Mouse (Mus musculus): ENCODE results near the gene Irx4. TPM values are rescaled to one million over a fixed set of nuclear protein-coding genes. Genes with fewer than 3 reads are reported as not detected.

The Irx4 gene
- polyA plus RNA-seq, 1 experiment from 2014 or later, result 62.4 TPM

DNA sequence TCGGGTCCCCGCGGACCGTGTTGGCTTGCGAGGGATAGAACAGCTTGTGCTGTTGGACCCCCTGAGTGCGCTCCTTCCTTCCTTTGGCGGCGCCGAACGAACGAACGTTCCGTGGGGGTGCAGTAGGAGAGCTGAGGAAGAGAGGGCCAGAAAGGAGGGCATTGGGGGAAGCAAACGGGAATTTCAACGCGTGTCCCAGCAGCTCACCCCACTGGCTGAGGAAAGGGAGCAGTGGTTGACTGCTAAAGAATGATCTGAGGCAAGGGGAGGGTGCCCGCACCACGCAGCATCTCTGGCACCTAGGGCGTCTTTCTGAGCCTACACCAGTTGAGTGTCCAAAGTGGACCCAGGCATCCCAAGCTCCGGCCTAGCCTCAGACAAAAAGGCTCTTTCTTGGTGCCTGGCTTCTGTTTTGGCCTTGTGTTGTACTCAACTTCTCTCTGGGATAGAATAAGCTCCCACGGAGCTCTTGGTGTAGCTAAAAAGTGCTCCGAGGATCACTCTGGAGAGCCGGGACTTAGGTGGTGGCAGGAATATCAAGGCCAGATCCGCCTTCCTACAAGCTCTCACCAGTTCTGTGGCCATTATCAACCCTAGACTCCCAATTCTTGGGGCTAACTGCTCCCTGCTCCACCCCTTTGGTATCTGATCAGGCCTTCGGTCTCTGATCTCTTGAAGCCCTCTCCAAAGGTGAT, 904 bp downstream of the Irx4 start:
- Histone ChIP-seq H3K4me2 (peak overlapping the region; percentile 77), H3K9ac (peak overlapping the region; percentile 89), H3K4me3 (peak overlapping the region; percentile 71), H3K9me3 (replicated peaks) (no peaks in the 10 kb centered on the region), H3K4me1 (replicated peaks) (peaks cover 39% of the 10 kb centered on the region), H3K36me3 (0 out of 2 replicates have a peak, but pooled peaks cover under 1% of the 10 kb centered on the region), H3K27ac (ENCODE audit: poor library complexity, severe bottlenecking) (peak overlapping the region; percentile 93), H3K27me3 (replicated peaks) (peaks cover 89% of the 10 kb centered on the region)
- 5% methylated on average over 25 of the region's 25 CpGs for WGBS
- ATAC-seq (ENCODE audit: insufficient number of reproducible peaks, low FRiP score), result no peak

DNA sequence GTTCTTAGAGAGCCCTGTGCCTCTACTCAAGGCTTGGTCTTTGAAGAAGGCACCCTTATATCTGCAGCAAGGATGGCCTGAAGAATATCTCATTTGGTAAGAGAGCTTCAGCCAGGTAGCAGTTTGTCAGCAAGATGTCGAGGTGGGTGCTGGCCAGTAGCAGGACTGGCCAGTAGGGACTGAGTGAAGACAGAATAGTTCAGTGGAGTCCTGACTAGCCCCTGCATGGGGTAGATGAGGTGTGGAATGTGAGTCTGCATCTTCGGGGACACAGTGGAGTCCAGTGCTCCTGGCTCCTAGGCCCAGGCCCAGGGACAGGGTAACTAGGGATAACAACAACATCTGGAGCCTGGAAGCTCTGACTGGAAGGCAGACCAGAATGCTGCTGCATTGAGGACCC, 1.6 kb downstream of the Irx4 start:
- peak overlapping the region; percentile 77 for H3K4me2 ChIP-seq

DNA sequence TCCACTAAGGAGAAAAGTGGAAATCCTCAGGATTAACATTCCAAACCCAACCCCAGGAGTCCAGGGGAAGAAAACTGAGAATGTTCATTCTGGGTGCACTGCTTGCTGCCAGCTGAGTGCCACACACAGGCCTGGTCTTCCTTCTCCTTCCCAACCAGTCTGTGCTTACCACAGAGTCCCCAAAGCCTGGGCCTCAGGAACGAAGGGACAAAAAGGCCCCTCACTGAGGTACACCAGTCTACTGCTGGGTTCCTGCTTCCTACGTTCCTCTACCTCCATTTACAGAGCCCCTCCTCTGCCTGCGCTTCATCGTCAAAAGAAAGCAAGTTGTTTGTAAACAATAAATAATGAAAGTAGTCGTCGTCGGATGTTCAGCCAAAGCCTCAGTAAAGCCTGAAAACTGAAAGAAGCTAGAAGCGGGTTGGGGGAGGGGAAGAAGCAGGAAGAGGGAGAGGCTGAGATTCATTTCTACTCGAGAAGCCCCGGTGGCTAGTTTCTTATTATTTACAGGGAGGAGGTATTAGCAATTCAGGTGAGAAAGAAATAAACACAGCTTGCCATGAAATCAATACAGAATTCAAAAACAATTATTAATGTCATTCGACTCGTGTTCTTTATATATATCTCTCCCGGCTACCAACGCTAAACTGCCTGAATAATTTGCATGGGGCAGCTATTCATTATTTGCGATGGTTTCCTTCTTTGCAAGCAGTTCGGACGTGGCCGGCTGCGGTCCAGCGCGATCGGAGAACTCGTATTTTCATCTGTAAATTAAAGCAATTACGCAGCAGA, 2.3 kb downstream of the Irx4 start:
- Histone ChIP-seq H3K36me3 (peaks cover 11% of the 10 kb centered on the region; the same call in 1 of the 2 replicates), H3K4me1 (replicated peaks) (peaks cover 53% of the 10 kb centered on the region), H3K4me3 (peak overlapping the region; percentile 71), H3K4me2 (peak overlapping the region; percentile 77), H3K9me3 (replicated peaks) (no peaks in the 10 kb centered on the region), H3K27me3 (replicated peaks) (peaks cover 91% of the 10 kb centered on the region), H3K27ac (ENCODE audit: poor library complexity, severe bottlenecking) (peak overlapping the region; percentile 93), H3K9ac (peak overlapping the region; percentile 89)
- no peak for ATAC-seq (ENCODE audit: insufficient number of reproducible peaks, low FRiP score)
- WGBS, result 3% methylated on average over 24 of the region's 24 CpGs

More for the DNA sequence above, 1.6 kb downstream of the Irx4 start:
- peaks cover 8% of the 10 kb centered on the region; the same call in 1 of the 2 replicates for H3K36me3 ChIP-seq
- peak overlapping the region; percentile 71 for H3K4me3 ChIP-seq
- no peak for ATAC-seq (ENCODE audit: insufficient number of reproducible peaks, low FRiP score)
- no peaks in the 10 kb centered on the region for H3K9me3 ChIP-seq (replicated peaks)
- peaks cover 46% of the 10 kb centered on the region for H3K4me1 ChIP-seq (replicated peaks)
- H3K9ac ChIP-seq, result peak overlapping the region; percentile 89
- WGBS, result 13% methylated on average over 2 of the region's 2 CpGs
- H3K27ac ChIP-seq (ENCODE audit: poor library complexity, severe bottlenecking), result peak overlapping the region; percentile 93
- H3K27me3 ChIP-seq (replicated peaks), result peaks cover 91% of the 10 kb centered on the region

DNA sequence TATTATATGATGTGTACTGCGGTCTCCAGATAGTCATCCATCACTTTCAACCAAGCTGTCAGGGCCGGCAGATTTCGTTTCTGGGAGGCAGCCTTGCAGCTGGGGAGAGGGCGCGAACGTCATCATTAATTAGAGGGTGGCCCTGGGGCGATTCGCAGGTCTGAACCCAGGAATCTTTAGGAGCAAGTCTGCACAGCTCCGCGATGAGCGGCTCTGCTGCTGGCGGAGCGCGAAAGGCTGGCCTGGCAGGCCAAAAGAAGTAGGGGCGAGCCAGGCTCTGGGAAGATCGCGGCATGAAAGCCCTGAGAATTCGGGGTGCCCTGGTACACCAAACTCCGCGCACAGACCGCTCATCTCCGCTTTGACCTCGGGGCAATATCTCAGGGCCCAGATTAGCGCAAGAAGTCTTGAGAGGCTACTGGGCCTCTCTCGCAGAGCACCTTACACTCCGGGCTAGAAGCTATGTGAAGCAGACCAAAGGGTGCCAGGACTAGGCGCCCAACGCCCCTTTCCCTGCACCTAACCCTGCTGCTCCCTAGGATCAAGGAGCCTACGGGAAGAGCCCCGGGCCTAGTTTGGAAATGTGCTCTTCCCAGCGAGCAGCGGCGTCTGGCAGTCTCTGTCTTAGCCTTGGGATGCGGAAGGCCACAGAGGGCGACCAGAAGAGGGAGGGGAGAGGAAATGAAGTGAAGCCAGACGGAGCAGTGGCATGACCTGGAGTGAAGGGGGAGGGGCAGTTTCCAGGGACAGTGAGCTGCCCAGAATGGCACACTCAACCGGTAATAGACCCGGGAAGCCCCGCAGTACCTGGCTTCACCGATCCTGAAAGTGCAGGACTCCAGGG, 3.1 kb downstream of the Irx4 start:
- no peak for ATAC-seq (ENCODE audit: insufficient number of reproducible peaks, low FRiP score)
- 1% methylated on average over 40 of the region's 40 CpGs for WGBS
- H3K27ac ChIP-seq (ENCODE audit: poor library complexity, severe bottlenecking), result peak overlapping the region; percentile 93
- H3K4me3 ChIP-seq, result peak overlapping the region; percentile 71
- H3K9ac ChIP-seq, result peak overlapping the region; percentile 89
- H3K4me2 ChIP-seq, result peak overlapping the region; percentile 77
- no peaks in the 10 kb centered on the region for H3K9me3 ChIP-seq (replicated peaks)
- H3K36me3 ChIP-seq, result peaks cover 11% of the 10 kb centered on the region; the same call in 1 of the 2 replicates
- peaks cover 53% of the 10 kb centered on the region for H3K4me1 ChIP-seq (replicated peaks)
- H3K27me3 ChIP-seq (replicated peaks), result peaks cover 91% of the 10 kb centered on the region

DNA sequence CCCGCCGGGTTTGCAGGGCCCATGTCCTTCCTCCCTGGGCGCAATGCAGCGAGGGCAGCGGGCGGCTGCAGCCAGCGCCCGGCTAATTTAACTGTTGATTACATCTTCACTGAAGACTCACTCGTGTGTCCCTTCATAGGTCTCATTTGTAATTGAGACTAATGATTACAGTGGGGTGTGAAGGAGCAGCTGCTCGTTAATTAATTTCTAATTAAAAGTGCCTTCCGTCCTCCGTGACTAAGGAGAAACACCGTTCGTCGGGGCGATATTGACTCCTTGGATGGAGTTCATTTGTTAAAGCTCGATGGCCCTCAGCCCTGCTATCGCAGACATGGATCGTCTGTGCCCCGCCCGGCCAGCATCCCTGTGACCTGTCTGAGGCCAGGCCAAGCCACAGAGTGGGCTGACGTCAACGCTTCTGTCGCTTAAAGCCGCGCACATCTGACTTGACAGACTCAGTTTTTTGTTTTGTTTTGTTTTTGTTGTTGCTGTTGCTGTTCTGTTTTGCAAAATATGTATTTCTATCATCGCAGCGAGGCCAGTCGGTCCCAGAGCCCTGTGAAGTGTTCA, 4.0 kb downstream of the Irx4 start:
- peak overlapping the region; percentile 77 for H3K4me2 ChIP-seq
- peak overlapping the region; percentile 93 for H3K27ac ChIP-seq (ENCODE audit: poor library complexity, severe bottlenecking)
- peak overlapping the region; percentile 71 for H3K4me3 ChIP-seq
- WGBS, result 4% methylated on average over 29 of the region's 29 CpGs
- H3K4me1 ChIP-seq (replicated peaks), result peaks cover 53% of the 10 kb centered on the region
- H3K9me3 ChIP-seq (replicated peaks), result no peaks in the 10 kb centered on the region
- H3K36me3 ChIP-seq, result peaks cover 15% of the 10 kb centered on the region
- H3K27me3 ChIP-seq (replicated peaks), result peaks cover 91% of the 10 kb centered on the region
- ATAC-seq (ENCODE audit: insufficient number of reproducible peaks, low FRiP score), result no peak
- H3K9ac ChIP-seq, result peak overlapping the region; percentile 89

DNA sequence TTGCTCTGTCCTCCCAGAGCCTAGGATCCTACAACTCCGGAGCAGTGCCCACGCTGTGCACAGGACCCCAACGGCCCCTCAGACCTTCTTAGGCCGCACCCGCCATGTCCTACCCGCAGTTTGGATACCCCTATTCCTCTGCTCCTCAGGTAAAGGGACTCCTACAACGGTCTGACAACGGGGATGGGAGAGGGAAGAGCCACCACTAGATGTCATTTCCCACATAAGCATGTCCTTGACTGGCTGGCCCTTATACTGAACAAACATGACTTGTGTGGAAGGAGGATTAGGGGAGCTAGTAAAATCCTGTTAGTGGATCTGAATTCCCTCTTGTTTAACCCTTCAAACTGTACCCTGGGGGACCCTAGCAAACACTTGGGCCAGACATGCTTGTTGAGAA, 4.6 kb downstream of the Irx4 start:
- Histone ChIP-seq H3K27me3 (replicated peaks) (peaks cover 89% of the 10 kb centered on the region), H3K4me1 (replicated peaks) (peaks cover 56% of the 10 kb centered on the region), H3K36me3 (peaks cover 16% of the 10 kb centered on the region), H3K4me3 (peak overlapping the region; percentile 71), H3K9ac (peak overlapping the region; percentile 89), H3K4me2 (peak overlapping the region; percentile 77), H3K9me3 (replicated peaks) (no peaks in the 10 kb centered on the region), H3K27ac (ENCODE audit: poor library complexity, severe bottlenecking) (peak overlapping the region; percentile 93)
- no peak for ATAC-seq (ENCODE audit: insufficient number of reproducible peaks, low FRiP score)
- 18% methylated on average over 8 of the region's 8 CpGs for WGBS

DNA sequence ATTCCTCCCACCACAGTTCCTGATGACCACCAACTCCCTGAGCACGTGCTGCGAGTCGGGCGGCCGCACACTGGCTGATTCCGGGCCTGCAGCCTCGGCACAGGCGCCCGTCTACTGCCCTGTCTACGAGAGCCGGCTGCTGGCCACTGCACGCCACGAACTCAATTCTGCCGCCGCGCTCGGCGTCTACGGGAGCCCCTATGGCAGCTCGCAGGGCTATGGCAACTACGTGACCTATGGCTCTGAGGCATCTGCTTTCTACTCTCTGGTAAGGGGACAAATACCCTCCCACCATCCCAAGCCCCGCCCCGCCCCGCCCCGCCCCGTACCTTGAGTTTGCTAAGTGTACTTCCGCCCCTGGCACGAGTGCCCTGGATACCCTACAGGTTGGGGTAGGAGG, 5.2 kb downstream of the Irx4 start:
- peak overlapping the region; percentile 93 for H3K27ac ChIP-seq (ENCODE audit: poor library complexity, severe bottlenecking)
- no peaks in the 10 kb centered on the region for H3K9me3 ChIP-seq (replicated peaks)
- H3K9ac ChIP-seq, result peak overlapping the region; percentile 89
- H3K4me3 ChIP-seq, result peak overlapping the region; percentile 71
- no peak for ATAC-seq (ENCODE audit: insufficient number of reproducible peaks, low FRiP score)
- peak overlapping the region; percentile 77 for H3K4me2 ChIP-seq
- WGBS, result 2% methylated on average over 28 of the region's 28 CpGs
- peaks cover 89% of the 10 kb centered on the region for H3K27me3 ChIP-seq (replicated peaks)
- H3K36me3 ChIP-seq, result peaks cover 16% of the 10 kb centered on the region
- peaks cover 63% of the 10 kb centered on the region for H3K4me1 ChIP-seq (replicated peaks)

DNA sequence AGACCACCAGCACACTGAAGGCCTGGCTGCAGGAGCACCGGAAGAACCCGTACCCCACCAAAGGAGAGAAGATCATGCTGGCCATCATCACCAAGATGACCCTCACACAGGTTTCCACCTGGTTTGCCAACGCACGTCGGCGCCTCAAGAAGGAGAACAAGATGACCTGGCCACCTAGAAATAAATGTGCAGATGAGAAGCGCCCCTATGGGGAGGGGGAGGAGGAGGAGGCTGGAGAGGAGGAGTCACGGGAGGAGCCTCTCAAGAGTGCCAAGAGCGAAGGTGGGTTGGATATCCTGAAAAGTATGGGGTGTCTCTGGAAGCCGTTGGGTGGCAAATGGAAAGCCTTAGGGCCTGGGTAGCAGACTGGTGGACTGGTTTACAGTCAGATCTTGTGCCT, 7.3 kb downstream of the Irx4 start:
- Histone ChIP-seq H3K27me3 (replicated peaks) (peaks cover 77% of the 10 kb centered on the region), H3K9ac (peak overlapping the region; percentile 55), H3K9me3 (replicated peaks) (no peaks in the 10 kb centered on the region), H3K4me3 (peak overlapping the region; percentile 10; the same call in 1 of the 2 replicates), H3K36me3 (peaks cover 16% of the 10 kb centered on the region), H3K4me1 (replicated peaks) (peaks cover 82% of the 10 kb centered on the region), H3K4me2 (peak overlapping the region; percentile 43), H3K27ac (ENCODE audit: poor library complexity, severe bottlenecking) (peak overlapping the region; percentile 71)
- ATAC-seq (ENCODE audit: insufficient number of reproducible peaks, low FRiP score), result no peak
- WGBS, result 6% methylated on average over 10 of the region's 10 CpGs

DNA sequence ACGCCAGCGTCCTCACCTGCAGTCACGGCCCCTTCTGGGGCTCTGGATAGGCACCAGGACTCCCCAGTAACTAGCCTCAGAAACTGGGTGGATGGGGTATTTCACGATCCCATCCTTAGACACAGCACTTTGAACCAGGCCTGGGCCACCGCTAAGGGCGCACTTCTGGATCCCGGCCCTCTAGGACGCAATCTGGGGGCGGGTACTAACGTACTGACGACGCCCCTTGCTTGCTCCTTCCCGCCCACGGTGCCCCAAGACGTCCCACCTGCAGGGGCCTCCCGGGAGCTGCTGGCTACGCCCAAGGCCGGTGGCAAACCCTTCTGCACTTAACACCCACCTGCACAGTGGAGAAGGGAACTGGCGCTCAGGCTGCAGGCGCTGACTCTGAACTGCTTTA, 8.4 kb downstream of the Irx4 start:
- peak overlapping the region; percentile 55 for H3K9ac ChIP-seq
- H3K4me3 ChIP-seq, result peak overlapping the region; percentile 19
- peaks cover 16% of the 10 kb centered on the region for H3K36me3 ChIP-seq
- peaks cover 89% of the 10 kb centered on the region for H3K4me1 ChIP-seq (replicated peaks)
- ATAC-seq (ENCODE audit: insufficient number of reproducible peaks, low FRiP score), result peak; percentile 34; the same call in 1 of the 2 replicates
- WGBS, result 2% methylated on average over 20 of the region's 20 CpGs
- H3K4me2 ChIP-seq, result peak overlapping the region; percentile 43
- H3K9me3 ChIP-seq (replicated peaks), result no peaks in the 10 kb centered on the region
- H3K27ac ChIP-seq (ENCODE audit: poor library complexity, severe bottlenecking), result peak overlapping the region; percentile 71
- H3K27me3 ChIP-seq (replicated peaks), result peaks cover 79% of the 10 kb centered on the region

DNA sequence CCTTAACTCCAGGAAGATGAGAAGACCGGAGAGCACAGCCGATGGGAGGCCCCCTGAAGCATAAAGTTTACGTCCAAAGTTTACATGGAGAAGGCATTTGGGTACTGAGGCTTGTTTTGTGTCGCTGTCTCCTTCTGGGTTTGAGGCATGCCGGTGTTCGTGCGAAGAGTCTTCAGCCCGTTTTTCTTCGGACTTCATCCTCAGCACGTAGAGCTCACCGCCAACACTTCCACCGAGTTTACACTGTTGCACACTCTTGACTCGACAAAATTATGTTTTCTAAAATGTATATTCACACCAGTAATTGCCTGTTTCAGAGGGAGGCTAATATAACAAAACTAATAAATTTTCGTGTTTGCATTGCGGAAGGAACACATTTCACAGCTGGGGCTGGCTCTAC, 9.0 kb downstream of the Irx4 start:
- no peak overlapping the region for H3K4me3 ChIP-seq
- H3K4me2 ChIP-seq, result peak overlapping the region; percentile 43
- H3K27ac ChIP-seq (ENCODE audit: poor library complexity, severe bottlenecking), result peak overlapping the region; percentile 71
- H3K9me3 ChIP-seq (replicated peaks), result no peaks in the 10 kb centered on the region
- ATAC-seq (ENCODE audit: insufficient number of reproducible peaks, low FRiP score), result no peak
- H3K36me3 ChIP-seq, result peaks cover 16% of the 10 kb centered on the region
- H3K27me3 ChIP-seq (replicated peaks), result peaks cover 84% of the 10 kb centered on the region
- H3K9ac ChIP-seq, result peak overlapping the region; percentile 55; the same call in 1 of the 2 replicates
- peaks cover 92% of the 10 kb centered on the region for H3K4me1 ChIP-seq (replicated peaks)
- WGBS, result 24% methylated on average over 15 of the region's 15 CpGs
